ENCODE assay signal across 17 mouse cellular contexts in genomic region chr14:31179677-31180365, GRCm38 (mm10). TPM values are rescaled to one million over a fixed set of nuclear protein-coding genes. Genes with fewer than 3 reads are reported as not detected.
A peak's percentile ranks its signal among the peaks of the same experiment; 100 is the strongest.
DNase-seq lines count a peak whose midpoint lies in the region; ATAC-seq and TF ChIP-seq lines count a peak whose summit lies in the region.
"Had no signal": no experiment of that assay in that cellular context is flagged by ENCODE, and none has a peak within 500 bp of the region (broad histone marks: within the 10 kb centered on the region; RNA-seq: fewer than 3 reads in every experiment).

No protein-coding gene starts in this region.

- no peak overlapping the region for H3K4me2 ChIP-seq in kidney, embryonic 14.5 days (replicated peaks; ENCODE audit: low read depth, low read length)
- H3K4me2 ChIP-seq in neural tube, embryonic 15.5 days, result no peak overlapping the region
- H3K4me2 ChIP-seq: embryonic facial prominence, embryonic 15.5 days; limb, embryonic 13.5 days; lung, embryonic 14.5 days; neural tube, embryonic 13.5 days had no signal

- no peaks in the 10 kb centered on the region for H3K27me3 ChIP-seq in kidney, adult 2 months (replicated peaks; ENCODE audit: control insufficient read depth, insufficient read depth, low read length)
- no peaks in the 10 kb centered on the region for H3K27me3 ChIP-seq in kidney, embryonic 14.5 days (ENCODE audit: control insufficient read depth, insufficient read depth, low read length)
- H3K27me3 ChIP-seq in neural tube, embryonic 15.5 days (replicated peaks), result no peaks in the 10 kb centered on the region
- H3K27me3 ChIP-seq: embryonic facial prominence, embryonic 15.5 days; limb, embryonic 13.5 days; megakaryocyte, embryonic 14.5 days; neural tube, embryonic 13.5 days; Patski had no signal

- H3K9me3 ChIP-seq in kidney, embryonic 14.5 days (ENCODE audit: control insufficient read depth, low read length), result no peaks in the 10 kb centered on the region
- no peaks in the 10 kb centered on the region for H3K9me3 ChIP-seq in neural tube, embryonic 15.5 days (replicated peaks)
- H3K9me3 ChIP-seq: embryonic facial prominence, embryonic 15.5 days; limb, embryonic 13.5 days; megakaryocyte, embryonic 14.5 days; neural tube, embryonic 13.5 days had no signal

- H3K27ac ChIP-seq in kidney, adult 2 months (ENCODE audit: insufficient read depth, low read depth, low read length), result peak overlapping the region; percentile 19; the same call in 1 of the 2 replicates
- no peak overlapping the region for H3K27ac ChIP-seq in kidney, embryonic 14.5 days (ENCODE audit: low read depth, low read length)
- no peak overlapping the region for H3K27ac ChIP-seq in neural tube, embryonic 15.5 days (replicated peaks)
- H3K27ac ChIP-seq: embryonic facial prominence, embryonic 15.5 days; left cerebral cortex, adult 2 months; limb, embryonic 13.5 days; neural tube, embryonic 13.5 days had no signal

- 71% methylated on average over 12 of the region's 12 CpGs for WGBS in kidney, adult 2 months
- WGBS in kidney, embryonic 14.5 days, result 92% methylated on average over 12 of the region's 12 CpGs
- 94% methylated on average over 12 of the region's 12 CpGs for WGBS in neural tube, embryonic 15.5 days

- no peak for TF ChIP-seq POLR2A in kidney, adult 2 months (IDR thresholded peaks at IDR 0.05; ENCODE audit: low read depth, low read length)
- TF ChIP-seq POLR2A in brain, embryonic 14.5 days (IDR thresholded peaks at IDR 0.05; ENCODE audit: borderline replicate concordance, extremely low read depth, insufficient read depth, insufficient read length, poor library complexity, severe bottlenecking), result no peak

- H3K4me3 ChIP-seq in kidney, adult 2 months (ENCODE audit: insufficient read depth, low read depth, low read length), result no peak overlapping the region
- H3K4me3 ChIP-seq in kidney, embryonic 14.5 days (ENCODE audit: low read length), result no peak overlapping the region
- no peak overlapping the region for H3K4me3 ChIP-seq in neural tube, embryonic 15.5 days (replicated peaks)
- H3K4me3 ChIP-seq: embryonic facial prominence, embryonic 15.5 days; left cerebral cortex, adult 2 months; limb, embryonic 13.5 days; megakaryocyte, embryonic 14.5 days; neural tube, embryonic 13.5 days had no signal

- ATAC-seq in frontal cortex, adult (ENCODE audit: low TSS enrichment), result 0 out of 2 replicates have a peak, but pooled peaks have one; percentile 16
- no peak for ATAC-seq in kidney, embryonic 14.5 days (ENCODE audit: low FRiP score, low TSS enrichment)
- ATAC-seq in inflammation-experienced regulatory T-cells, adult 6 months, result no peak
- no peak for ATAC-seq in neural tube, embryonic 15.5 days (ENCODE audit: low FRiP score)
- ATAC-seq: hindbrain, embryonic 16.5 days; Patski had no signal

- peaks cover 7% of the 10 kb centered on the region for H3K36me3 ChIP-seq in kidney, adult 2 months (ENCODE audit: control insufficient read depth, insufficient read depth, low read length)
- H3K36me3 ChIP-seq in kidney, embryonic 14.5 days (ENCODE audit: control insufficient read depth, insufficient read depth, low read length), result peaks cover 99% of the 10 kb centered on the region
- peaks cover 97% of the 10 kb centered on the region for H3K36me3 ChIP-seq in neural tube, embryonic 15.5 days

- TF ChIP-seq CTCF in kidney, adult 2 months (conservative IDR thresholded peaks at IDR 0.05; ENCODE audit: insufficient read depth, insufficient read length, low read depth, low read length), result no peak
- no peak for TF ChIP-seq CTCF in brain, embryonic 14.5 days (IDR thresholded peaks at IDR 0.05; ENCODE audit: borderline replicate concordance, extremely low read depth, insufficient read depth, insufficient read length)

- H3K9ac ChIP-seq in kidney, embryonic 14.5 days (ENCODE audit: low read depth, low read length), result no peak overlapping the region
- no peak overlapping the region for H3K9ac ChIP-seq in neural tube, embryonic 15.5 days (replicated peaks)
- H3K9ac ChIP-seq: embryonic facial prominence, embryonic 15.5 days; limb, embryonic 13.5 days; lung, embryonic 14.5 days; neural tube, embryonic 13.5 days had no signal

- no peak for DNase-seq in frontal cortex, postnatal 14 days (ENCODE audit: low spot score in 2 of 2)
- DNase-seq in kidney, adult 2 months, result peak; percentile 86
- DNase-seq in brain, embryonic 14.5 days (ENCODE audit: low read depth), result peak; percentile 24
- DNase-seq in kidney, postnatal 14 days, result peak; percentile 74
- DNase-seq: cerebellum, adult 11-12 months; lung, embryonic 14.5 days had no signal

- peaks cover 31% of the 10 kb centered on the region for H3K4me1 ChIP-seq in kidney, adult 2 months (ENCODE audit: control insufficient read depth, insufficient read depth, low read length)
- H3K4me1 ChIP-seq in kidney, embryonic 14.5 days (ENCODE audit: control insufficient read depth, insufficient read depth, low read length), result no peaks in the 10 kb centered on the region
- H3K4me1 ChIP-seq in neural tube, embryonic 15.5 days, result no peaks in the 10 kb centered on the region
- H3K4me1 ChIP-seq: embryonic facial prominence, embryonic 15.5 days; limb, embryonic 13.5 days; neural tube, embryonic 13.5 days had no signal

RNA-seq across cellular contexts. Expression of gene Stab1, which starts 11.4 kb away (rescaled TPM):
- polyA plus RNA-seq in kidney, adult 2 months (2012; rRNA removed), result 41.5 and 46.8 TPM in 2 replicates
- 39.8 and 41.1 TPM in 2 replicates for polyA plus RNA-seq in kidney, embryonic 14.5 days (2014; fragmentation: Nextera tagmentation; extraction: Ambion mirVana)
- 28.7 and 35.1 TPM in 2 replicates for polyA plus RNA-seq in brain, embryonic 14.5 days (2012; rRNA removed)
- polyA plus RNA-seq in inflammation-experienced regulatory T-cells, adult 6 months (2017; shearing (Covaris generic)), result 1 to 10 TPM; 1.9 to 4.1 (median 2.8) TPM
- polyA plus RNA-seq in neural tube, embryonic 15.5 days (2015; fragmentation: Nextera tagmentation; extraction: Ambion mirVana), result 16.9 and 18.1 TPM in 2 replicates

RNA-seq across cellular contexts. Expression of gene Tnnc1, which starts 28.3 kb away (rescaled TPM):
- 2.1 and 9.1 TPM in 2 replicates for polyA plus RNA-seq in kidney, adult 2 months (2012; rRNA removed)
- 3.0 and 3.9 TPM in 2 replicates for polyA plus RNA-seq in kidney, embryonic 14.5 days (2014; fragmentation: Nextera tagmentation; extraction: Ambion mirVana)
- polyA plus RNA-seq in brain, embryonic 14.5 days (2012; rRNA removed), result 4.6 and 6.3 TPM in 2 replicates
- not detected for polyA plus RNA-seq in inflammation-experienced regulatory T-cells, adult 6 months (2017; shearing (Covaris generic))
- polyA plus RNA-seq in neural tube, embryonic 15.5 days (2015; fragmentation: Nextera tagmentation; extraction: Ambion mirVana), result 24.5 and 36.3 TPM in 2 replicates

RNA-seq across cellular contexts. Expression of gene Nisch, which starts 36.9 kb away (rescaled TPM):
- polyA plus RNA-seq in kidney, adult 2 months (2012; rRNA removed), result 244 and 277 TPM in 2 replicates
- 259 and 375 TPM in 2 replicates for polyA plus RNA-seq in kidney, embryonic 14.5 days (2014; fragmentation: Nextera tagmentation; extraction: Ambion mirVana)
- 362 and 506 TPM in 2 replicates for polyA plus RNA-seq in brain, embryonic 14.5 days (2012; rRNA removed)
- 100 to 1,000 TPM in 2 of 3 experiments, 10 to 100 TPM in 1; 77.1 to 218 (median 164) TPM for polyA plus RNA-seq in inflammation-experienced regulatory T-cells, adult 6 months (2017; shearing (Covaris generic))
- polyA plus RNA-seq in neural tube, embryonic 15.5 days (2015; fragmentation: Nextera tagmentation; extraction: Ambion mirVana), result 309 and 327 TPM in 2 replicates

RNA-seq across cellular contexts. Expression of gene Sema3g, which starts 37.8 kb away (rescaled TPM):
- polyA plus RNA-seq in kidney, adult 2 months (2012; rRNA removed), result 34.2 and 38.8 TPM in 2 replicates
- 0.56 and 0.64 TPM in 2 replicates for polyA plus RNA-seq in kidney, embryonic 14.5 days (2014; fragmentation: Nextera tagmentation; extraction: Ambion mirVana)
- 1.7 and 2.7 TPM in 2 replicates for polyA plus RNA-seq in brain, embryonic 14.5 days (2012; rRNA removed)
- not detected for polyA plus RNA-seq in inflammation-experienced regulatory T-cells, adult 6 months (2017; shearing (Covaris generic))
- 0.47 and 0.69 TPM in 2 replicates for polyA plus RNA-seq in neural tube, embryonic 15.5 days (2015; fragmentation: Nextera tagmentation; extraction: Ambion mirVana)

RNA-seq across cellular contexts. Expression of gene Nt5dc2, which starts 49.0 kb away (rescaled TPM):
- 56.2 and 62.4 TPM in 2 replicates for polyA plus RNA-seq in kidney, adult 2 months (2012; rRNA removed)
- polyA plus RNA-seq in kidney, embryonic 14.5 days (2014; fragmentation: Nextera tagmentation; extraction: Ambion mirVana), result 377 and 517 TPM in 2 replicates
- polyA plus RNA-seq in brain, embryonic 14.5 days (2012; rRNA removed), result 369 and 407 TPM in 2 replicates
- polyA plus RNA-seq in inflammation-experienced regulatory T-cells, adult 6 months (2017; shearing (Covaris generic)), result not detected
- polyA plus RNA-seq in neural tube, embryonic 15.5 days (2015; fragmentation: Nextera tagmentation; extraction: Ambion mirVana), result 226 and 228 TPM in 2 replicates

Comparison
In these comparisons a context has a peak if more than half of its experiments do, and no peak if none do; other contexts are left out.
1. DNase-seq: peak in kidney, adult 2 months (single experiment), brain, embryonic 14.5 days (single experiment) and kidney, postnatal 14 days (single experiment); none in frontal cortex, postnatal 14 days (0 of 2).